Mouse (Mus musculus) embryo, embryonic 10 days (tissue): ENCODE data around the gene Rnf169.
A peak's percentile ranks its signal among the peaks of the same experiment; 100 is the strongest.
"Not testable (repeated sequence)": the region's sequence is repeated elsewhere in the genome, so short reads cannot be mapped to it uniquely, and the experiment has no call there.

Experiments
- DNase-seq: peaks from one replicate; pipeline ENCODE4 v3.0.0-alpha.2; 2015; ENCODE audit warnings: low spot score

Gene Rnf169

GRCm38 (mm10) chr7:99946356-99946755 lies 33.9 kb downstream of the Rnf169 start:
- DNase-seq: no peak

GRCm38 (mm10) chr7:99945939-99946338 lies 34.3 kb downstream of the Rnf169 start:
- no peak for DNase-seq

GRCm38 (mm10) chr7:99945012-99945411 lies 35.2 kb downstream of the Rnf169 start:
- DNase-seq: not testable (repeated sequence)

GRCm38 (mm10) chr7:99944520-99944919 lies 35.7 kb downstream of the Rnf169 start:
- DNase-seq: no peak

- DNase-seq: no peak
Measured at GRCm38 (mm10) chr7:99940669-99941068, 39.6 kb downstream of the Rnf169 start.

- DNase-seq: peak; percentile 17
Measured at GRCm38 (mm10) chr7:99935758-99936157, 44.5 kb downstream of the Rnf169 start.

GRCm38 (mm10) chr7:99926916-99927714 lies 53.1 kb downstream of the Rnf169 start:
- peak; percentile 74 for DNase-seq

GRCm38 (mm10) chr7:99920416-99920815 lies 59.8 kb downstream of the Rnf169 start:
- DNase-seq: no peak

GRCm38 (mm10) chr7:99919971-99920370 lies 60.3 kb downstream of the Rnf169 start:
- DNase-seq: no peak

- no peak for DNase-seq
Measured at GRCm38 (mm10) chr7:99919164-99919563, 61.1 kb downstream of the Rnf169 start.

GRCm38 (mm10) chr7:99917320-99917844 lies 62.9 kb downstream of the Rnf169 start:
- peak; percentile 68 for DNase-seq

- peak; percentile 77 for DNase-seq
Measured at GRCm38 (mm10) chr7:99916741-99917319, 63.4 kb downstream of the Rnf169 start.

- DNase-seq: no peak
Measured at GRCm38 (mm10) chr7:99915511-99915910, 64.7 kb downstream of the Rnf169 start.

GRCm38 (mm10) chr7:99914316-99914715 lies 65.9 kb downstream of the Rnf169 start:
- no peak for DNase-seq

GRCm38 (mm10) chr7:99911038-99911437 lies 69.2 kb downstream of the Rnf169 start:
- DNase-seq: no peak

- no peak for DNase-seq
Measured at GRCm38 (mm10) chr7:99907463-99907862, 72.8 kb downstream of the Rnf169 start.

- DNase-seq: no peak
Measured at GRCm38 (mm10) chr7:99906346-99906745, 73.9 kb downstream of the Rnf169 start.

GRCm38 (mm10) chr7:99904421-99905005 lies 75.7 kb downstream of the Rnf169 start:
- DNase-seq: no peak

- no peak for DNase-seq
Measured at GRCm38 (mm10) chr7:99902918-99903665, 77.2 kb downstream of the Rnf169 start.

GRCm38 (mm10) chr7:99902208-99902607 lies 78.0 kb downstream of the Rnf169 start:
- DNase-seq: no peak

- no peak for DNase-seq
Measured at GRCm38 (mm10) chr7:99896905-99897304, 83.3 kb downstream of the Rnf169 start.

GRCm38 (mm10) chr7:99894478-99894877 lies 85.8 kb downstream of the Rnf169 start:
- DNase-seq: no peak
